Mouse (Mus musculus) right cerebral cortex, adult 18-20 months (tissue): ENCODE measurements at regions not wholly inside any gene's neighbourhood (a gene's known extent, or its start where the extent isn't known, plus 50 kb on each side); places are given as distances from the start of the nearest gene placed in this dataset.

ENCODE experiments used
- DNase-seq: peaks from one replicate; pipeline ENCODE4 v3.0.0; 2022; ENCODE audit warnings: mixed read lengths

DNA sequence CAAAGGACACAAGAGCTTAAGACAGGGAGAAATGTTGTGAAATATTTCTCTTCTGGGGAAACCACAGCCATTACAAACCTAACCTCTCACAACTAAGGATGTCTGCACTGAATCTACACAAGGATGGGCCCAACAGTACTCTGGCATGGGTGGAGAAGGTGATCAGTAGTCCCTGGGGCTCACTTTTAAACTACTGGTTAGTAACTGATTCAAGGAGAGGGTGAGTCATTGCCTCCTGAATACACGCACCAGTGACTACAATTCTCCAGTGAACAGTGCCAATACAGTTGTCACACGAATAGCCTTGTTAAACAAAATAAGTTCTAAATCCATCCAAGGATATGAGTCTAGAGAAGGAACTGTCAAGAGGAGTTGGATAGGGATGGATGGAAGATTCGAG, 232.6 kb upstream of the Gm21830 start:
- no peak for DNase-seq

DNA sequence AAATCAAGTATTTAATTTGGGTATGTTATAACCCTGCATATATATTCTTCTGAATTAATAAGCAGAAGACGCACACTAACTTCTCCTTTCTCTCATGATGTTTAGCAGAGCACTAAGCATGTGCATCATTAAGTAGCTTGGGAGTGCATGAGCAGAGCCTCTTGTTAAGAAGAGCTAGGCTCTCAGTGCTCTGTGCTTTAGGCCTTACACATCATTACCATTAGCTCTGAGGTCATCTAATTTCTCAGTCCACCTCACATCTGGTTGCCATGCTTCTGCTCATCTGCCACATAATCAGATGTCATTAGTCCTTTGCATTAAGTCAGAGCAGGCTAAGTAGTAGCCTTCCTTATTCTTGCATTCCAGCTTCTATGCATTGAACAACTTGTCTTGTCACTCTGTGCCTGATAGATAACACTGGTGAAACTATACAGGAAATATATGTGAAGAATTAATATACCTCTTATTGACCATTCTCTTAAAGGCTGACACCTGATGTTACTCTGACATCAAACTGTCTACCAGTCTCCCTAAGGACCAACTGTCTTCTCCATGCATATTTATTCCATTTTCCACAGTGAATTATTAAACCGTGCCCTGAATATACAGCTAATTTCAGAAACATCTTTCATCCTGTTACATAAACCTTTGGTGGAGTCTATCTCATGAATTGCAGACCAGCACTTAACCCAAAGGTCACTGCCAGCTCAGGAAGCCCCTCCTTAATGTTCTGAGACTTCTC, 192.3 kb upstream of the Gm21830 start:
- DNase-seq = no peak

- DNase-seq = peak; percentile 1
These were observed 187.2 kb upstream of the Gm21830 start for GRCm38 (mm10) chr2:67226299-67226698.

GRCm38 (mm10) chr2:67257455-67257854, 156.1 kb upstream of the Gm21830 start:
- no peak for DNase-seq
